Mouse (Mus musculus) neural tube, embryonic 13.5 days (tissue): ENCODE measurements at regions not wholly inside any gene's neighbourhood (a gene's known extent, or its start where the extent isn't known, plus 50 kb on each side); places are given as distances from the start of the nearest gene placed in this dataset.

Experiments
- ATAC-seq: fragments of 200-750 bp; cut with Nextera tagmentation; 2 replicates; pipeline ENCODE4 v1.8.0; 2017; ENCODE audit warnings: low read depth, mild to moderate bottlenecking, moderate TSS enrichment, moderate library complexity
- H3K27ac ChIP-seq: fragments of 300-500 bp; sonication (generic); replicated peaks from 2 replicates; pipeline ENCODE4 v1.5.1; 2015; ENCODE audit warnings: moderate library complexity, mild to moderate bottlenecking, inconsistent platforms
- H3K27me3 ChIP-seq: fragments of 300-500 bp; sonication (generic); 2 replicates; pipeline ENCODE4 v1.6.1; 2015; ENCODE audit warnings: mild to moderate bottlenecking, inconsistent platforms
- H3K36me3 ChIP-seq: fragments of 300-500 bp; sonication (generic); 2 replicates; pipeline ENCODE4 v1.6.1; 2015; ENCODE audit warnings: mild to moderate bottlenecking, inconsistent platforms
- H3K4me1 ChIP-seq: fragments of 300-500 bp; sonication (generic); replicated peaks from 2 replicates; pipeline ENCODE4 v1.6.1; 2015; ENCODE audit warnings: inconsistent platforms
- H3K4me2 ChIP-seq: fragments of 300-500 bp; sonication (generic); 2 replicates; pipeline ENCODE4 v1.6.1; 2015; ENCODE audit warnings: inconsistent platforms, mild to moderate bottlenecking, moderate library complexity
- H3K4me3 ChIP-seq: fragments of 300-500 bp; sonication (generic); 2 replicates; pipeline ENCODE4 v1.5.1; 2015; ENCODE audit warnings: mild to moderate bottlenecking, inconsistent platforms
- H3K9ac ChIP-seq: fragments of 300-500 bp; sonication (generic); 2 replicates; pipeline ENCODE4 v1.6.1; 2015; ENCODE audit warnings: moderate library complexity, mild to moderate bottlenecking, inconsistent platforms
- H3K9me3 ChIP-seq: fragments of 300-500 bp; sonication (generic); 2 replicates; pipeline ENCODE4 v1.6.1; 2016; ENCODE audit warnings: inconsistent platforms
- WGBS: fragments of 180-500 bp; shearing (Covaris S2); methylation state at CpG from one replicate; pipeline ENCODE4 v1.1.7; 2015; 5-methylcytosine and 5-hydroxymethylcytosine counted together

DNA sequence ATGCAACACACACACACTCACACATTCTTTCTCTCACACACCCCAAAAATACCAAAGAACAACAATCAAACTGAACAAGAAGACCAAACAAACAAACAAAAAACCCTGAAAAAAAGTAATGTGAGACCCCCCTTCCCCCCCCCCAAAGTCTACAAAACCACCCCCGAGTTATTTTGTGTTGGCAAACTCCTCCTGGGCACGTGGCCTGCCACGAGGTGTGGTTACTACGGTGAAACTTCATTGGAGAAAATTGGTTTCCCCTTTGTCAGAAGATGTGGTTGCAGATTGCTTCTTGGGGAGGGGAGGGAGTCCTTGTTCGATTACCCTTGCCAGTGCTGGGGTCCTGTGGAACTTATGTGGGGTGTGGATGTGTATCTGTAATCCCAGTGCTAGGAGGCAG lies 82.3 kb upstream of the S1pr3 start:
- ATAC-seq: no peak
- Histone ChIP-seq H3K4me3 (no peak overlapping the region), H3K27ac (no peak overlapping the region), H3K4me1 (peaks cover 15% of the 10 kb centered on the region), H3K27me3 (no peaks in the 10 kb centered on the region), H3K9me3 (no peaks in the 10 kb centered on the region), H3K36me3 (no peaks in the 10 kb centered on the region), H3K4me2 (no peak overlapping the region), H3K9ac (no peak overlapping the region)
- WGBS: 83% methylated on average over 5 of the region's 5 CpGs

DNA sequence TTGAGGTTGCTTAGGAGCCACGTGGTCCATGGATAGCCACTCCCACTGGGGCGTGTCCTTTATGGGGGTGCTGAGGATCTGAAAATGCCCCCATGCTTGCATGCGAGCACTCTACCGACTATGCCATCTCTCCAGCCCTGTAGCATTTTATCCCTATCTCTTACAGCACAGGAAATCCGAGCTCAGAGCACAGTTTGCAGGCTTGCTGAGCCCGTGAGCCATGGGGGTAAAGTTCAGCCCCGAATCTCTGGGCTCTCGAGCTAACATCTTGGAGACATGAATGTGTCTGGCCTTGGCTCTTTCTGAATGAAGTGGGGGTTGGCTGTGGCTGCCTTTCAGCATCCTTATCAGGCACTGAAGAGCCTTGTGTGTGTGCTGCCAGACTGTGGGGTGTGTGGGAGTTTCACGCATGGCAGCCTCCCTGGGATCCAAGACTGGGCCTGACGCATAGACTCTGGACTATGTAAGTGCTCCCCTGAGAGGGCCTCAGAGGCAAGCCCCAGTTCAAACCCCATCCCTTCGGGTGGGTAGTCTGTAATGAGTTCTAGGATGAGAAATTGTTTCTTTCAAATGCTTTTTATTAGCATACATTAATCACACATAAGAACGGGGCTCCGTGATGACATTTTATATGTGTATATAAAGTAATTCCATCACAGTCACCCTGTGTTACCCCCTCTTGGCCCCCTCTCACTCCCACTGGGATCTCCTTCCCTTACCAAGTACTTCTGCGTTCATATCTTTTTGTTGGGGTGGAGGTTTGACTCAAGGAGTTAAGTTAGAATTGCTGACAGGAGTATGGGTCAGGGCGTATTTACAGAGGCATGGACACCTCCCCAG lies 80.1 kb upstream of the S1pr3 start:
- no peaks in the 10 kb centered on the region for H3K9me3 ChIP-seq

DNA sequence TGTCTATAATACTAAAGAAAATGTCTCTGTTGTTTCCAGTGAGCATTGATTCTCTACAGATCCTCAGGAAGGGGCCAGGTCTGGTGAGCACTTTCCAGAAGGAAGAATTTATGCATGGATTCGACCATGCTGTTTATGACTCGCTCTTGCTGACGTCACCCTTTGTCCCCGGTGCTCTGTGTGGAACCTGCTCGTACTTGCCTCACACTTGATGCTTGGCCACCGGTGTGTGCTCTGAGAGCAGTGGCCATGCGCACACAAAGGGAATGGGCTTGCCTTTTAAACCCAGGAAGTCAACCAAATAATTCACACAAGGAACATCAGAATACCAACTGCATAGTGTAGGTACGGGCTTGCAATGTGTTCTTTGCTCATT lies 79.5 kb upstream of the S1pr3 start:
- H3K36me3 ChIP-seq: no peaks in the 10 kb centered on the region
- no peak overlapping the region for H3K4me3 ChIP-seq
- no peaks in the 10 kb centered on the region for H3K9me3 ChIP-seq
- peak overlapping the region; percentile 3; the same call in 1 of the 2 replicates for H3K27ac ChIP-seq
- H3K4me1 ChIP-seq: peaks cover 15% of the 10 kb centered on the region
- no peak overlapping the region for H3K9ac ChIP-seq
- peak; percentile 64 for ATAC-seq
- H3K4me2 ChIP-seq: no peak overlapping the region
- H3K27me3 ChIP-seq: no peaks in the 10 kb centered on the region
- WGBS: 32% methylated on average over 8 of the region's 8 CpGs

More for the DNA sequence above, 80.1 kb upstream of the S1pr3 start:
- H3K4me1 ChIP-seq: peaks cover 15% of the 10 kb centered on the region
- H3K27ac ChIP-seq: peak overlapping the region; percentile 3; the same call in 1 of the 2 replicates
- H3K9ac ChIP-seq: no peak overlapping the region
- no peak overlapping the region for H3K4me3 ChIP-seq
- WGBS: 47% methylated on average over 15 of the region's 15 CpGs
- no peaks in the 10 kb centered on the region for H3K27me3 ChIP-seq
- no peaks in the 10 kb centered on the region for H3K36me3 ChIP-seq
- no peak overlapping the region for H3K4me2 ChIP-seq
- ATAC-seq: peak; percentile 80

DNA sequence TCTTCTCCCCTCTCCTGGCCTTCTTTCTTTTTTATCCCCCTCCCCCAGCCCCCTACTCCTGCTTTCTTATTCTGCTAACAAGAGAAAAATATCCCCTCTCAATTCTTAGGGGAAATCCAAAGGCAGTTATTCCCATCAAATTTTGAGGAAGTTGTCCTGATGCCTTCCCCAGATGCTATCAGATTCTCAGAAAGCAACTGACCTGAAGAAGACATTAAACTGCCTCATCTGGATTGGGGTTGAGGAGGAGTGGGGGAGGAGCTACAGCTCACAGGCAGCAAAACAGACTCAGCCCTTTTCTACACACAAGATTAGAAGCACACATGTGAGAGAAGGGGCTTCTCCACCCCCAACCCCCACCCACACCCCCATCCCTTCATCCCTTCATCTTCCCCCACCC lies 78.7 kb upstream of the S1pr3 start:
- H3K4me3 ChIP-seq: no peak overlapping the region
- ATAC-seq: no peak
- no peak overlapping the region for H3K27ac ChIP-seq
- no peak overlapping the region for H3K9ac ChIP-seq
- H3K36me3 ChIP-seq: no peaks in the 10 kb centered on the region
- H3K4me1 ChIP-seq: peaks cover 15% of the 10 kb centered on the region
- no peaks in the 10 kb centered on the region for H3K27me3 ChIP-seq
- H3K9me3 ChIP-seq: no peaks in the 10 kb centered on the region
- no peak overlapping the region for H3K4me2 ChIP-seq

DNA sequence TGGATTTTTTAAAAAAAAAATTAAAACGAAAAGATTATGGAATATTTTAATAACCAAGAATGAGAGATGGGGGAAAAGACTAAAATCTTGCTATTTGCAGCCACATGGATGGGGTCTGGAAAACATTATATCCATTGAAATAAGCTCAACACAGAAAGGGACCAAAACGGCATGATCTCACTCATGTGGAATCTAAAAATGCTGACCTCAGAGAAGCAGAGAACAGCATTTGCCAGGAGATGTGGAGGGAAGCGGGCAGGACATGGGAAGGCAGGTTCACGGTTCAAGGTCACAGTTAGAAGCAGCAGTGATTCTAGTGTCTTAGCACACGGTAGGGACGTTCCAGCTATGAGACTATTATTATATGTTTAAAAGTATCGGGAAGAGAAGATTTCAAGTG lies 76.2 kb upstream of the S1pr3 start:
- WGBS: 85% methylated on average over 7 of the region's 7 CpGs
- no peak for ATAC-seq

DNA sequence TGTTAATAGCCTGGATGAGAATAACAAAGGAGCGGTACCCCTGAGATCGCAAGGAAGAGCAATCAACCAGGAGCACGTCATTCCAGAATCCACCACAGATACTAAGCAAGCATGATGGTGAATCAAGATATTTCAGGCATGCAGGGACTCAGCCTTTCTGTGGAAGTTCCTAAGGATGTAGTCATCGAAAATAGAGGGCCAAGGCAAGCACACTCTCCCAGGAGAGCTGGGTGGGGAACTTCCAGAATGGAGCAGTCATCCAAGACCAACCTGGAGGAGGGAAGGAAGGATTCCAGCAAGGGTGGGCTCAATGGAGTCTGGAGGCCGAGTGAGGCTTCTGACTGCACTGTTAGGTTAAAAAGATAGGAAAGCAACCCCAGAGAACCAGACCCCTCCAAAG lies 75.0 kb upstream of the S1pr3 start:
- Histone ChIP-seq H3K4me1 (peaks cover 7% of the 10 kb centered on the region), H3K4me3 (no peak overlapping the region), H3K36me3 (no peaks in the 10 kb centered on the region), H3K27ac (no peak overlapping the region), H3K9me3 (no peaks in the 10 kb centered on the region), H3K9ac (no peak overlapping the region), H3K4me2 (no peak overlapping the region), H3K27me3 (no peaks in the 10 kb centered on the region)
- 87% methylated on average over 5 of the region's 5 CpGs for WGBS
- no peak for ATAC-seq

More for the DNA sequence above, 76.2 kb upstream of the S1pr3 start:
- Histone ChIP-seq H3K4me3 (no peak overlapping the region), H3K4me1 (peaks cover 15% of the 10 kb centered on the region), H3K4me2 (no peak overlapping the region), H3K27me3 (no peaks in the 10 kb centered on the region), H3K36me3 (no peaks in the 10 kb centered on the region), H3K9ac (no peak overlapping the region), H3K9me3 (no peaks in the 10 kb centered on the region), H3K27ac (no peak overlapping the region)

DNA sequence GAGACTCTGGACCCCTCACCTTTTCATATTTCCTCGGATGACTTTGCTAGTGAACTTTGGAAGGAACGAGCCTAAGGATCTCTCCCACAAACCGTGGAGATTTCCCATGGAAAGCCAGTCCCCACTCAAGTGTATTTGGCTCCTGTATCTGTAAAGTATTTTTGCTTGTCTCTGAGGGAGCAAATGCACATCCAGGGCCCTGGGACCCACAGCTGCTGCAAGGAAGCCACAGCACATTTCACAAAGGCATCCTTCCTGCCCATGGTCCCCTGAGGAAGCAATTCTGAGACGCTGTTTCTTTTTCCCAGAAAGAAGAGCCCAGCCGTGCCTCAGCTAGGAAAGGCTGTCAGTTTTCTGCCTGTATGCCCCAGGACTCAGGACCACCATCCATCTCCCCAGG lies 71.7 kb upstream of the S1pr3 start:
- no peaks in the 10 kb centered on the region for H3K4me1 ChIP-seq
- no peaks in the 10 kb centered on the region for H3K9me3 ChIP-seq
- 71% methylated on average over 5 of the region's 5 CpGs for WGBS
- no peak overlapping the region for H3K4me2 ChIP-seq
- H3K36me3 ChIP-seq: no peaks in the 10 kb centered on the region
- no peak overlapping the region for H3K4me3 ChIP-seq
- ATAC-seq: no peak
- H3K27ac ChIP-seq: no peak overlapping the region
- H3K27me3 ChIP-seq: no peaks in the 10 kb centered on the region
- no peak overlapping the region for H3K9ac ChIP-seq

DNA sequence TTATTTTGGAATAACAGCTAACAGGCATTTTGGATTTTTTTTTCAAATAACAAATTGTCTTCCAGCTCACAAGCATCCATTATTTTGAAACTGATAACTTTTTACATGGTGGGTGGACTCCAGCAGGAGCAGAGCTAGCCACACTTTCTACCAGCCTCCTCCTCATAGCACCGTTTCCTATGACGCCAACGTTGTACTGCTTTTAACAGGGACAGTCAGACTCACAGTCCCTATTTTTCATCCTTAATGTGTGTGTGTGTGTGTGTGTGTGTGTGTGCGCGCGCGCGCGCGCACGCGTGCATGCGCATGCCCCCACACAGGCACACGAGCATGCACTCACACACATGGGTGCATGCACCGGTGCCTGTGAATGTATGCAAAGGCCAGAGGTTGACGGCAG lies 70.5 kb upstream of the S1pr3 start:
- Histone ChIP-seq H3K4me3 (no peak overlapping the region), H3K4me1 (no peaks in the 10 kb centered on the region), H3K9ac (no peak overlapping the region), H3K27me3 (no peaks in the 10 kb centered on the region), H3K4me2 (no peak overlapping the region), H3K9me3 (no peaks in the 10 kb centered on the region), H3K36me3 (no peaks in the 10 kb centered on the region), H3K27ac (no peak overlapping the region)
- ATAC-seq: no peak
- WGBS: 94% methylated on average over 16 of the region's 16 CpGs

DNA sequence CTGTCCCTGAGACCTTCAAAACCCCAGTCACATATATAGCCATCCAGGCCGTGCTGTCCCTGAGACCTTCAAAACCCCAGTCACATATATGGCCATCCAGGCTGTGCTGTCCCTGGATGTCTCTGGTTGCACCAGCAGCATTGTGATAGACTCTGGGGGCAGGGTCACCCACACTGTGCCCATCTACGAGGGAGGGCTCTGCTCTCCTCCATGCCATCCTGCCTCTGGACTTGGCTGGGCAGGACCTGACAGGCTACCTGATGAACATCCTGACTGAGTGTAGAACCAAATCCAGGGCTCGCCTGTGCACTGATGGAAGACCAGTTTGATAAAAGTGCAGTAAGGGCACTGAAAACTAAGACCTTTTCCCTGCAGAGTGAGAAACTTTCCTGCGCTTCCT lies 63.1 kb upstream of the S1pr3 start:
- Histone ChIP-seq H3K27me3 (no peaks in the 10 kb centered on the region), H3K9ac (no peak overlapping the region), H3K4me3 (no peak overlapping the region), H3K4me2 (no peak overlapping the region), H3K36me3 (no peaks in the 10 kb centered on the region), H3K4me1 (peaks cover 17% of the 10 kb centered on the region), H3K9me3 (no peaks in the 10 kb centered on the region), H3K27ac (peak overlapping the region; percentile 71; the same call in 1 of the 2 replicates)
- WGBS: 75% methylated on average over 4 of the region's 4 CpGs
- peak; percentile 40; the same call in 1 of the 2 replicates for ATAC-seq

DNA sequence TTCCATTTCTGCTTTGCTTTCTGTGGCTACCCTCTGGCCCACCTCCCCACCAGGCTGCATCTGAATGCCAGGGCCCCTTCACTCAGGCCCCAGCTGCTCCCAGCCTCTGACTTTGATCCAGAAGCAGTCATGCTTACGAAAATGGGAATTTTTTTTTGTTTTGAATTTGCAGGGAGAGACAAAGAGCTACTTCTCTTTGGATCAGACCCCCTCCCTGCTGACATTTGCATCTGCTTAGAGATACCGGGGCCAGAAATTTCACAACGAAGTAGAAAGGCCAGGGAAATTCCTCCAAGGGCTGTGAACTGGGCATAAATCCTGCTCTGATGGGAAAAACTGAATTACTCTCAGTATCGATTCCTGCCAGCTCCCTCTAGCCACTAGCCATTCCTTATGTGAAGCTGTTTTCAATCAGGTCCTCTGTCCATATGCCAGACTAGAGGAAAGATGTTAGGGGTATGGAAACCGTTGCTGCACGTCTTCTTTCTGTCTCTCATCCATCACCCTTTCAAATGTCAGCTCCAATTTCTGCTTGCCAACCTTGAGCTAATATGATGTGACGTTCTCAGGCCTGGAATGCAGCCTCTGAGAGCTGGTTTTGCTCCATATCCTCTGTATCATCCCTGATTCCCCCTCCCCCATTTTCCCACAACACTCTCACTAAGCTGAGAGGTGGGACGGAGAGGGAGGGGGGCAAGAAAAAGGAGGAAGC lies 62.4 kb upstream of the S1pr3 start:
- Histone ChIP-seq H3K27ac (peak overlapping the region; percentile 71), H3K9ac (peak overlapping the region; percentile 43; the same call in 1 of the 2 replicates)

DNA sequence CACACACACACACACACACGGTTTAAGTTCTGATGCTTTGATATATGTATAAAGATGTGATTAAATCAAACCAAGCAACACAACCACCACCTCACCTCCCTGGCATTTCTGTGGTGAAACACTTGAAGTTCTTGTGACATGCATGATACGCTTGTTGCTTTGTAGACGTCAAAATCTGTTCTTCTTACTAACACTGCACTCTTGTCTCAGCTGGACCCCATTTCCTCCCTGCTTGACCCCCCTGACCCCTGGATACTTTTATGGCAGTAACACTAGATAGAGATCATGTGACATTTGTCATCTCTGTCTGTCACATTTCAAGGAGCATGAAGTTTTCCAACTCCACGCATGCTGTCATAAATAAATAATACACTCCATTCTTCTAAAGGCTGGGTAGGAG lies 59.7 kb upstream of the S1pr3 start:
- no peak overlapping the region for H3K27ac ChIP-seq
- H3K9ac ChIP-seq: no peak overlapping the region
- no peaks in the 10 kb centered on the region for H3K27me3 ChIP-seq
- peaks cover 17% of the 10 kb centered on the region for H3K4me1 ChIP-seq
- no peaks in the 10 kb centered on the region for H3K9me3 ChIP-seq
- WGBS: 71% methylated on average over 4 of the region's 4 CpGs
- H3K36me3 ChIP-seq: no peaks in the 10 kb centered on the region
- no peak overlapping the region for H3K4me2 ChIP-seq
- no peak for ATAC-seq
- no peak overlapping the region for H3K4me3 ChIP-seq

More for the DNA sequence above, 62.4 kb upstream of the S1pr3 start:
- peak; percentile 61 for ATAC-seq
- H3K4me2 ChIP-seq: no peak overlapping the region
- H3K9me3 ChIP-seq: no peaks in the 10 kb centered on the region
- no peak overlapping the region for H3K4me3 ChIP-seq
- peaks cover 17% of the 10 kb centered on the region for H3K4me1 ChIP-seq
- H3K36me3 ChIP-seq: no peaks in the 10 kb centered on the region
- no peaks in the 10 kb centered on the region for H3K27me3 ChIP-seq
- WGBS: 12% methylated on average over 8 of the region's 8 CpGs

DNA sequence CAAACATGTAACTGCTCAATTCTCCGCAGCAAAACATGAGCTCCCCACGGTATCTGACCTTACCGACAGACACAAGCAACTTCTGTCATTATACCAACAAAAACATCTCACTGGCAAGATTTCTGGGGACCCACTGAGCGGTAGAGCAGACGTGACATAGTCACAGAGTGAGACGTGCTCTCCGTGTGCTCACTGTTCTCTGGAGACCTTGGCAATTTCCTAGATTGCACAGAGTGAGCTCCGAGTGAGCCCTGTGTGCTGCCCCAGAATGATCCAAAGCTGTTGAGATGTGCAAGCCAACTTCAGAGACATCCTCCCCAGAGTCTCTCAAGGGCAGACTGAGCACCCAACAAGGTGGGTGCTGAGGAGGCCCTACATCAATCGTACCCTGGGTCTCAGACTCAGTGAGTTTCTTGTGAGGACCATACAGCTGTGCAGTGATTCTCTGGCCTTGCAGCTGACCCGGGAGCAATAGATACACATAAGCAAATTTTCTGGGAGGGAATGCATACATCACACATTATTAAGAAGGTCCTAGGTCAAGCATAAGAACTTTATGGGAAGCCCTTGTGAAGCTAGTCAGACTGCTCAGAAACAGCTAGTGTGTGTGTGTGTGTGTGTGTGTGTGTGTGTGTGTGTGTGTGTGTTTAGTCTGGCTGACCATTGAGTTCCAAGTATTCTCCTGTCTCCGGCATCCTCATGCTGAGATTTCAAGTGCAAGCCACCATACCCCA lies 58.5 kb upstream of the S1pr3 start:
- Histone ChIP-seq H3K27ac (no peak overlapping the region), H3K27me3 (no peaks in the 10 kb centered on the region), H3K9me3 (no peaks in the 10 kb centered on the region), H3K4me1 (peaks cover 17% of the 10 kb centered on the region), H3K9ac (no peak overlapping the region), H3K4me3 (no peak overlapping the region), H3K36me3 (no peaks in the 10 kb centered on the region), H3K4me2 (no peak overlapping the region)
- ATAC-seq: no peak
- 79% methylated on average over 11 of the region's 11 CpGs for whole genome bisulfite sequencing
